Mouse (Mus musculus) intestine, postnatal 0 days (tissue): ENCODE data around the gene Stra8. TPM values are rescaled to one million over a fixed set of nuclear protein-coding genes. Genes with fewer than 3 reads are reported as not detected.
A peak's percentile ranks its signal among the peaks of the same experiment; 100 is the strongest.

Experiments
- ATAC-seq: fragments of 200-750 bp; cut with Nextera tagmentation; 2 replicates; pipeline ENCODE4 v1.8.0; 2017; ENCODE audit warnings: mild to moderate bottlenecking, moderate TSS enrichment, moderate library complexity
- H3K27ac ChIP-seq: fragments of 300-500 bp; sonication (generic); 2 replicates; pipeline ENCODE4 v1.5.1; 2014; ENCODE audit warnings: mild to moderate bottlenecking, low read depth, low read length, moderate library complexity
- H3K27me3 ChIP-seq: fragments of 300-500 bp; sonication (generic); replicated peaks from 2 replicates; pipeline ENCODE4 v1.6.1; 2014; ENCODE audit warnings: low read length, mixed read lengths; ENCODE audit not compliant: control insufficient read depth, insufficient read depth
- H3K36me3 ChIP-seq: fragments of 300-500 bp; sonication (generic); 2 replicates; pipeline ENCODE4 v1.6.1; 2014; ENCODE audit warnings: mild to moderate bottlenecking, moderate library complexity; ENCODE audit not compliant: control insufficient read depth, insufficient read depth
- H3K4me1 ChIP-seq: fragments of 300-500 bp; sonication (generic); replicated peaks from 2 replicates; pipeline ENCODE4 v1.6.1; 2014; ENCODE audit warnings: antibody characterized with exemption, low read length, mixed read lengths; ENCODE audit not compliant: control insufficient read depth, insufficient read depth
- H3K4me2 ChIP-seq: fragments of 300-500 bp; sonication (generic); replicated peaks from 2 replicates; pipeline ENCODE4 v1.6.1; 2014; ENCODE audit warnings: low read depth, mild to moderate bottlenecking, moderate library complexity
- H3K4me3 ChIP-seq: fragments of 300-500 bp; sonication (generic); 2 replicates; pipeline ENCODE4 v1.5.1; 2014; ENCODE audit warnings: low read depth, low read length
- H3K9ac ChIP-seq: fragments of 300-500 bp; sonication (generic); 2 replicates; pipeline ENCODE4 v1.6.1; 2014; ENCODE audit warnings: mild to moderate bottlenecking, low read depth, low read length
- H3K9me3 ChIP-seq: fragments of 300-500 bp; sonication (generic); 2 replicates; pipeline ENCODE4 v1.6.1; 2016; ENCODE audit warnings: mixed run types; ENCODE audit not compliant: control insufficient read depth
- CTCF ChIP-seq: sonication (generic); IDR thresholded peaks from 2 replicates; pipeline ENCODE4 v1.5.1; 2016; ENCODE audit warnings: low read depth, mild to moderate bottlenecking, control low read depth, antibody characterized with exemption, moderate library complexity
- WGBS: fragments of 180-500 bp; shearing (Covaris S2); extraction: QIAGEN DNeasy Blood & Tissue Kit; methylation state at CpG from one replicate; pipeline ENCODE4 v1.1.7; 2014; 5-methylcytosine and 5-hydroxymethylcytosine counted together
- polyA plus RNA-seq: library from polyadenylated mRNA; unstranded; fragments of >200 nt; fragmentation: Nextera tagmentation; extraction: Ambion mirVana; gene quantifications from 2 replicates; pipeline ENCODE4 v1.2.1, GENCODE M21; 2015

Gene Stra8
- polyA plus RNA-seq, 1 experiment from 2014 or later: not detected

DNA sequence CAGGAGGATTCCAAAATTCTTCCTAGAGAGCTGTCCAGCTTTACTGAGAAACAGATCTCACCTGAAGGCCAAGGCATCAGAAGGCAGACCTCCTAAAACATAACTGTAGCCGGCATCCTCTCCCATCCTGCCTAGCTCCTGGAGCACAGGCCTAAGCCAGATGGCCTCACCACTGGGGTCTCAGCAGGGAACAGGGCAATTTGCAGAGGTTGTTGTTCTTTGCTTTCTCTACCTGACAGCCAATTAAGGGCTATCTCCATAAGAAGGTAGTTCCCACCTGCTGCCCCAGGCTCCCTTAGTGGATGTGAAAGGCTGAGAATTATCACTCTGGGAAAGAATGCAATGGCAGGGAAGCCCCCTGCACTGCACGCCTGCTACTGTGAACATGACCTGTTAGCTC is 19.0 kb upstream of the Stra8 start:
- Histone ChIP-seq H3K4me2 (no peak overlapping the region), H3K4me1 (no peaks in the 10 kb centered on the region), H3K27me3 (no peaks in the 10 kb centered on the region), H3K4me3 (no peak overlapping the region), H3K9me3 (no peaks in the 10 kb centered on the region), H3K36me3 (peaks cover 51% of the 10 kb centered on the region), H3K27ac (no peak overlapping the region), H3K9ac (no peak overlapping the region)
- 86% methylated on average over 2 of the region's 2 CpGs for WGBS
- no peak for TF ChIP-seq CTCF
- no peak for ATAC-seq

DNA sequence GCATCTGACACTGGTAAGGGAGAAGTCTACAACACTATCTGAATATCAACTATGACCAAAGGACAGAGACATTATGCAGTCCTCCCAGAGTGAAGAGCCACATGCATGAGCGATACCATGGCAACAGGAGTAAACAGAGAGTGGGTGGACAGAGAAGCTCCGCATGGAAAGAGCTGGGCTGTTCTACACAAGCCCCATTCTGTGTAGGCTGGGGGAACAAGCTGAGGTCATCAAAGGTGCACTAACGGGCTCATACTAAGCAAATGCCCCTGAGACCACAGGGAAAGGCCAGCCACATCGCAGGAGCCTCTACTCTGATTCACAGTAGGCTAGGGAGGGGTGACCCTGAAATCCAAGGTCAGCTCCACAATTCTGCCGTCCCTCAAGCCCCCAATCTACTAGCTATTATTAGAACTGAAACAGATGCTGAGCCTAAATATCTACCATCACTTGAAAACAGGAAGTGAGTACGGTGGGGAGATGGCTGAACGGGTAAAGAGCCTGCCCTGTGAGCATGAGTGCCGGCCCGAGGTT is 18.0 kb upstream of the Stra8 start:
- Histone ChIP-seq H3K9me3 (no peaks in the 10 kb centered on the region), H3K4me2 (no peak overlapping the region), H3K36me3 (peaks cover 47% of the 10 kb centered on the region; the same call in 1 of the 2 replicates), H3K4me1 (no peaks in the 10 kb centered on the region), H3K27me3 (no peaks in the 10 kb centered on the region), H3K9ac (no peak overlapping the region), H3K27ac (no peak overlapping the region), H3K4me3 (no peak overlapping the region)
- 69% methylated on average over 9 of the region's 9 CpGs for WGBS
- no peak for TF ChIP-seq CTCF
- ATAC-seq: no peak

DNA sequence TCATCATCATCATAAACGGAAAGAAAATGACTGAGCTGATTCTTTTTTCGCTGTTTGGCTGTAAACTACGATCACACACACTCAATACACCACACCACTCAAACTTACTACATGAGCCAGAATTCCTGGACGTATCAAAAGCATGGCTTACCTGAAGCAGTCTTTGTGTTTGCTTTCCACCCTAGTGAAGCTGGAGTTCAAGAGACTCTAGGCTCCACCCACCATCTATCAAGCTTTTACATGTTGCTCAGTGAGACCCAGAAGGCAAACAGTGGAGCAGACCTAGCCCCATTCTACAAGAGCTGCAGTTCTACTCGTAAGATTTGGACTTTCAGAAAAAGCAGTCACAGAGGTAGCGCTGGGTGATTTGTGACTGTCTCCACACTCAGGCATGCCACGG is 17.4 kb upstream of the Stra8 start:
- H3K4me2 ChIP-seq: no peak overlapping the region
- no peak overlapping the region for H3K4me3 ChIP-seq
- no peak overlapping the region for H3K9ac ChIP-seq
- ATAC-seq: no peak
- H3K27ac ChIP-seq: no peak overlapping the region
- H3K9me3 ChIP-seq: no peaks in the 10 kb centered on the region
- H3K36me3 ChIP-seq: peaks cover 45% of the 10 kb centered on the region; the same call in 1 of the 2 replicates
- WGBS: 77% methylated on average over 7 of the region's 7 CpGs
- no peak for TF ChIP-seq CTCF
- no peaks in the 10 kb centered on the region for H3K27me3 ChIP-seq
- no peaks in the 10 kb centered on the region for H3K4me1 ChIP-seq

DNA sequence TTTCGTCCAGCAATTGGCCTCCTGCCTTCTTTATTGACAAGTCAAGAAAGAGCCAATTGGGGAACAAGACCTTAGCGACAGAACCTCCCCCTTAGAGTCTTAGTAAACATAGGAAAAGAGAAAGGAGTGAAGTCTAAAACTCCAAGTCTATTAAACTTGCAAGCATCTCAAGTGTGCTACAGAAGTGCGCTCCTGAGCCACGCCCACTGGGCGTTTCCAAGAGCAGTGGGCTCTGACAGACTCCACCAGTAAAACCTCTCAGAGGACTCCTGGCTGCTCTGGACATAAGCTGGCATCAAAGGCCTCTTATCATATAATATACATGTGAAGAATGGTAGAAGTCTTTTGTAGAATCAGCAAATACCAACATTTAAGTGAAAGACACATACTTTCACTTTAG is 16.5 kb upstream of the Stra8 start:
- no peak for TF ChIP-seq CTCF
- Histone ChIP-seq H3K4me2 (no peak overlapping the region), H3K27me3 (no peaks in the 10 kb centered on the region), H3K9me3 (no peaks in the 10 kb centered on the region), H3K27ac (no peak overlapping the region), H3K4me3 (no peak overlapping the region), H3K9ac (no peak overlapping the region), H3K4me1 (no peaks in the 10 kb centered on the region), H3K36me3 (peaks cover 42% of the 10 kb centered on the region; the same call in 1 of the 2 replicates)
- ATAC-seq: no peak
- WGBS: 68% methylated on average over 5 of the region's 5 CpGs

DNA sequence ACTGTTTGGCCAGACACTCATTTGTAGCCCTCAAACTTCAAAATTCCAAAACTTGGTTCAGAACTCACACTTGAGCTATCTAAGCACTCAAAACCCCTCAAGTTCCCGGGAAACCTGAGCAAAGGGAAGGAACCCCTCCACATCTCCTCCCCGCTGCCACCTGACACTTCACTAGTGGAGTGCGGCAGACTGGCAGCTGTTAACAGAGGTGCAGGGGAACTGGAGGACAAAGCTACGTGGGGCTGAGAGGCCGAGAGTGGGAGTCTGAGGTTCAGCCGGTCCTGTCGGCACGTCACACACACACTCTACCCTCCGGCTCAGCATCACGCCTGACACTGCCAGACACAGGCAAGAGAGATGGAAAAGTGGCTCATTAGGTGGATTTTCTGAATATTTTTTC is 16.1 kb upstream of the Stra8 start:
- 89% methylated on average over 10 of the region's 10 CpGs for WGBS

DNA sequence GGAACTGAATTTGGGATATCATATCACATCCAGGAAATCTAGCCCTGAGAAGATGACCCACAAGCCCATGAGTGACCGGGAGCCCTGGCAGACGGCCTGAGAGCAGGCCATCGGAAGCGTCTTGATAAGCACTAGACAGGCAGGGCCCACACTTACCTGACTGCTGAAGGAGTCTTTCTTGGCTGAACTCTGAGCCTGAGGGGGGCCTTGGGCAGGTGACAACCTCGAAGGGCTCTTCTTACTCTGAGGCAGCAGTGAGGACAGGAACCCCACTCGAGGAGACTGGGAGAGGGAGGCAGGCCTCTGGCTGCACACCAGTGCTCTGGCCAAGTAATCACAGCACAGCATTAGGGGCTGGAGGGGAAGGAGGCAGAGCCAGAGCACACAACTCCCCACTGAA is 15.6 kb upstream of the Stra8 start:
- H3K4me1 ChIP-seq: no peaks in the 10 kb centered on the region
- H3K27me3 ChIP-seq: no peaks in the 10 kb centered on the region
- H3K36me3 ChIP-seq: peaks cover 37% of the 10 kb centered on the region; the same call in 1 of the 2 replicates
- H3K9ac ChIP-seq: no peak overlapping the region
- TF ChIP-seq CTCF: no peak
- H3K9me3 ChIP-seq: no peaks in the 10 kb centered on the region
- ATAC-seq: no peak
- no peak overlapping the region for H3K4me2 ChIP-seq
- H3K27ac ChIP-seq: no peak overlapping the region
- WGBS: 81% methylated on average over 6 of the region's 6 CpGs
- no peak overlapping the region for H3K4me3 ChIP-seq

More for the DNA sequence above, 16.1 kb upstream of the Stra8 start:
- H3K9me3 ChIP-seq: no peaks in the 10 kb centered on the region
- no peaks in the 10 kb centered on the region for H3K4me1 ChIP-seq
- no peak overlapping the region for H3K27ac ChIP-seq
- H3K36me3 ChIP-seq: peaks cover 41% of the 10 kb centered on the region; the same call in 1 of the 2 replicates
- TF ChIP-seq CTCF: no peak
- H3K4me2 ChIP-seq: no peak overlapping the region
- no peak overlapping the region for H3K9ac ChIP-seq
- no peak overlapping the region for H3K4me3 ChIP-seq
- no peak for ATAC-seq
- H3K27me3 ChIP-seq: no peaks in the 10 kb centered on the region

DNA sequence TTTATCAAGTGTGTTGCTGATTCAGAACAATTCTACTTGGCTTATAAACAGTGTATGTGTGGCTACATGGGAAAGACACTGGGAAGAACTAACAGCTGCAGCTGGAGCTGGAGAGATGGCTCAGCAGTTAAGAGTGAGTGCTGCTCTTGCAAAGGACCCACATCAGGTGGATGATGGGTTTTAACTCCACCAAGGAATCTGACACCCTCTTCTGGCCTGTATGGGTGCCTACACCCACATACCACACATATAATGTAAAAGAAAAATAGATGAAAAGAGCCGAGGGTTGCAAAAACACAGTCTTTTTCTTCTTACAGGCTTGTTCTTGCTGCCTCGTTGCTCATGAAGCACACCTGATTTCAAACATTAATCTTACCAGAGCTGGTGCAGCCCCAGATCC is 13.8 kb upstream of the Stra8 start:
- H3K4me2 ChIP-seq: no peak overlapping the region
- H3K27me3 ChIP-seq: no peaks in the 10 kb centered on the region
- no peak overlapping the region for H3K4me3 ChIP-seq
- no peak overlapping the region for H3K9ac ChIP-seq
- ATAC-seq: no peak
- H3K27ac ChIP-seq: no peak overlapping the region
- 74% methylated on average over 2 of the region's 2 CpGs for WGBS
- TF ChIP-seq CTCF: peak; percentile 51
- H3K36me3 ChIP-seq: peaks cover 23% of the 10 kb centered on the region; the same call in 1 of the 2 replicates
- no peaks in the 10 kb centered on the region for H3K4me1 ChIP-seq
- H3K9me3 ChIP-seq: no peaks in the 10 kb centered on the region
